Mouse (Mus musculus): ENCODE measurements around the gene Sept6.

The Sept6 gene

GRCm38 (mm10) chrX:36969501-36969900, 22.1 kb downstream of the Sept6 start:
- no peak for DNase-seq

- DNase-seq, result no peak
These were observed 34.9 kb downstream of the Sept6 start for GRCm38 (mm10) chrX:36956674-36957073.

GRCm38 (mm10) chrX:36941106-36941505, 50.5 kb downstream of the Sept6 start:
- DNase-seq, result no peak

- peak; percentile 56 to 65 for DNase-seq
These were observed 51.7 kb downstream of the Sept6 start for GRCm38 (mm10) chrX:36939806-36940413.

- DNase-seq, result no peak
These were observed 56.1 kb downstream of the Sept6 start for GRCm38 (mm10) chrX:36935326-36935966.

GRCm38 (mm10) chrX:36930574-36930973, 61.0 kb downstream of the Sept6 start:
- no peak for DNase-seq

GRCm38 (mm10) chrX:36929694-36930093, 61.9 kb downstream of the Sept6 start:
- no peak for DNase-seq

- DNase-seq, result no peak
These were observed 62.8 kb downstream of the Sept6 start for GRCm38 (mm10) chrX:36928791-36929190.

GRCm38 (mm10) chrX:36921346-36921745, 70.2 kb downstream of the Sept6 start:
- no peak for DNase-seq

- no peak for DNase-seq
These were observed 73.8 kb downstream of the Sept6 start for GRCm38 (mm10) chrX:36917749-36918148.

GRCm38 (mm10) chrX:36911343-36911742, 80.3 kb downstream of the Sept6 start:
- peak in 1 of 2 experiments; percentile 45 for DNase-seq

GRCm38 (mm10) chrX:36906539-36906938, 85.1 kb downstream of the Sept6 start:
- DNase-seq, result no peak

GRCm38 (mm10) chrX:36903115-36903768, 88.4 kb downstream of the Sept6 start:
- peak; percentile 93 to 94 for DNase-seq

GRCm38 (mm10) chrX:36902321-36903114, 89.1 kb downstream of the Sept6 start, which contains the start of gene Nkrf:
Gene Nkrf (minus strand): TSS chrX:36902899.
- DNase-seq, result peak; percentile 21 to 33

- no peak for DNase-seq
These were observed 89.9 kb downstream of the Sept6 start for GRCm38 (mm10) chrX:36901655-36902054.

GRCm38 (mm10) chrX:36898931-36899330, 92.7 kb downstream of the Sept6 start:
- DNase-seq, result peak in 1 of 2 experiments; percentile 20

GRCm38 (mm10) chrX:36884719-36885118, 106.9 kb downstream of the Sept6 start:
- DNase-seq, result peak in 1 of 2 experiments; percentile 30

GRCm38 (mm10) chrX:36874704-36875128, 116.9 kb downstream of the Sept6 start:
- peak in 1 of 2 experiments; percentile 35 for DNase-seq

GRCm38 (mm10) chrX:36874178-36874696, 117.4 kb downstream of the Sept6 start:
- DNase-seq, result peak; percentile 92 to 93

- DNase-seq, result no peak
These were observed 117.8 kb downstream of the Sept6 start, which contains the start of the genes Ube2a and C330007P06Rik for GRCm38 (mm10) chrX:36873765-36874164. Gene Ube2a (plus strand): TSS chrX:36873900. Gene C330007P06Rik (minus strand): TSS chrX:36874111.

GRCm38 (mm10) chrX:36870372-36870771, 121.2 kb downstream of the Sept6 start:
- no peak for DNase-seq

- no peak for DNase-seq
These were observed 126.8 kb downstream of the Sept6 start for GRCm38 (mm10) chrX:36864609-36865328.
